Mouse (Mus musculus) neural tube, embryonic 13.5 days (tissue): Measurements from ENCODE around the gene Taf1b. TPM values are rescaled to one million over a fixed set of nuclear protein-coding genes. Genes with fewer than 3 reads are reported as not detected.

Experiments
- polyA plus RNA-seq: library from polyadenylated mRNA; unstranded; fragments of >200 nt; fragmentation: Nextera tagmentation; extraction: Ambion mirVana; gene quantifications from 2 replicates; pipeline ENCODE4 v1.2.1, GENCODE M21; 2015

The Taf1b gene
- polyA plus RNA-seq, 1 experiment from 2014 or later = 33.8 TPM

Other genes with a start within 250 kb of the Taf1b start
- gene Grhl1, start 73.9 kb downstream of the Taf1b start, polyA plus RNA-seq = 0.15 and 0.36 TPM in 2 replicates
- 14.9 and 16.9 TPM in 2 replicates for gene Klf11, start 152.9 kb downstream of the Taf1b start, polyA plus RNA-seq
- 1.8 and 2.1 TPM in 2 replicates for gene Cys1, start 183.5 kb downstream of the Taf1b start, polyA plus RNA-seq
- gene Rrm2, start 209.9 kb downstream of the Taf1b start, polyA plus RNA-seq = 52.2 and 62.1 TPM in 2 replicates